Comparison of ENCODE assay signal across 26 mouse cellular contexts in genomic region chr11:4736355-4736754, GRCm38 (mm10). TPM values are rescaled to one million over a fixed set of nuclear protein-coding genes. Genes with fewer than 3 reads are reported as not detected.
DNase-seq lines count a peak whose midpoint lies in the region; ATAC-seq and TF ChIP-seq lines count a peak whose summit lies in the region.
"Had no signal": no experiment of that assay in that cellular context is flagged by ENCODE, and none has a peak within 500 bp of the region (broad histone marks: within the 10 kb centered on the region; RNA-seq: fewer than 3 reads in every experiment).

No protein-coding gene starts in this region.

- dilution Hi-C loops in CH12.LX (cut with MboI; ENCODE audit: extremely low pct_ligation_motif_present, extremely low pct_unique_long_range_greater_than_20kb, low sequenced_read_pairs): no loop called here

- WGBS in hindbrain, postnatal 0 days: 54% methylated on average over 6 of the region's 6 CpGs
- WGBS in hindbrain, embryonic 13.5 days: 45% methylated on average over 6 of the region's 6 CpGs
- WGBS in liver, postnatal 0 days (ENCODE audit: insufficient replicate concordance): 80% methylated on average over 6 of the region's 6 CpGs

- peak; percentile 37 for TF ChIP-seq CTCF in hindbrain, postnatal 0 days (IDR thresholded peaks at IDR 0.05; ENCODE audit: low read depth)
- TF ChIP-seq CTCF in liver, postnatal 0 days (IDR thresholded peaks at IDR 0.05; ENCODE audit: low read depth): 0 out of 2 replicates have a peak, but pooled peaks have one; percentile 5
- TF ChIP-seq CTCF in CH12.LX (conservative IDR thresholded peaks at IDR 0.05 in 1 of 2, IDR thresholded peaks at IDR 0.05 in 1 of 2; ENCODE audit: low read depth in 2 of 2, low read length in 2 of 2): peak in 1 of 2 experiments; percentile 65; a peak in 2 of 4 replicates
- TF ChIP-seq CTCF in ES-Bruce4 (IDR thresholded peaks at IDR 0.05; ENCODE audit: low read depth, low read length): no peak

- no peaks in the 10 kb centered on the region for H3K79me2 ChIP-seq in CH12.LX (replicated peaks; ENCODE audit: control insufficient read depth, extremely low read depth, insufficient read depth, poor library complexity, severe bottlenecking)

- no peaks in the 10 kb centered on the region for H3K36me3 ChIP-seq in hindbrain, postnatal 0 days (ENCODE audit: insufficient read depth, low read length)
- peaks cover 12% of the 10 kb centered on the region; the same call in 1 of the 2 replicates for H3K36me3 ChIP-seq in hindbrain, embryonic 13.5 days
- H3K36me3 ChIP-seq in liver, postnatal 0 days (replicated peaks; ENCODE audit: insufficient read depth, low read length): no peaks in the 10 kb centered on the region
- peaks cover 34 to 67% of the 10 kb centered on the region in 2 experiments for H3K36me3 ChIP-seq in CH12.LX (replicated peaks in 1 of 2; ENCODE audit: control insufficient read depth in 1 of 2, insufficient read depth in 1 of 2, low read length in 1 of 2)
- H3K36me3 ChIP-seq in ES-Bruce4 (ENCODE audit: control insufficient read depth, insufficient read depth, low read length, poor library complexity, severe bottlenecking): no peaks in the 10 kb centered on the region
- H3K36me3 ChIP-seq: heart, embryonic 15.5 days had no signal

- TF ChIP-seq POLR2A in CH12.LX (IDR thresholded peaks at IDR 0.05; ENCODE audit: low read depth, low read length) (no peak), ES-Bruce4 (IDR thresholded peaks at IDR 0.05; ENCODE audit: insufficient read depth, low read length) (no peak)

- no peak for TF ChIP-seq EP300 in liver, postnatal 0 days (IDR thresholded peaks at IDR 0.05; ENCODE audit: low read depth)
- TF ChIP-seq EP300 in CH12.LX (IDR thresholded peaks at IDR 0.05; ENCODE audit: low read length): no peak
- no peak for TF ChIP-seq EP300 in ES-Bruce4 (IDR thresholded peaks at IDR 0.05; ENCODE audit: insufficient read depth, low read depth, low read length)

- no peak overlapping the region for H3K27ac ChIP-seq in hindbrain, postnatal 0 days
- no peak overlapping the region for H3K27ac ChIP-seq in hindbrain, embryonic 13.5 days
- H3K27ac ChIP-seq in liver, postnatal 0 days (ENCODE audit: low read depth): no peak overlapping the region
- H3K27ac ChIP-seq in CH12.LX (ENCODE audit: insufficient read depth, low read depth) (no peak overlapping the region), ES-Bruce4 (ENCODE audit: insufficient read depth, low read length) (no peak overlapping the region; the same call in 1 of the 2 replicates)
- H3K27ac ChIP-seq: heart, embryonic 15.5 days; kidney, postnatal 0 days; liver, embryonic 14.5 days; neural tube, embryonic 12.5 days had no signal

- no peak for DNase-seq in hindbrain, postnatal 0 days (ENCODE audit: low spot score)
- no peak for DNase-seq in liver, postnatal 0 days
- DNase-seq in liver (no peak), CH12.LX (ENCODE audit: extremely low read depth) (no peak)
- DNase-seq in urinary bladder, postnatal 14 days (ENCODE audit: low spot score): no peak
- DNase-seq: adrenal gland, postnatal 10 days; B cell, adult 2 months; cerebellum, adult 18-20 months; cerebellum, postnatal 25 days; embryo, embryonic 11 days; gastrocnemius, postnatal 25 days; heart, postnatal 4 days; kidney, adult 18-20 months; lung, postnatal 10 days; right cerebral cortex, adult 18-20 months; right cerebral cortex, postnatal 4 days; thymus, postnatal 25 days had no signal

- no peak overlapping the region for H3K9ac ChIP-seq in hindbrain, postnatal 0 days (replicated peaks; ENCODE audit: low read length)
- no peak overlapping the region for H3K9ac ChIP-seq in hindbrain, embryonic 13.5 days
- no peak overlapping the region for H3K9ac ChIP-seq in liver, postnatal 0 days (replicated peaks)
- H3K9ac ChIP-seq in CH12.LX (ENCODE audit: insufficient read depth, low read depth) (no peak overlapping the region), ES-Bruce4 (ENCODE audit: low read depth, poor library complexity, severe bottlenecking) (peak overlapping the region; percentile 29; the same call in 1 of the 2 replicates)
- H3K9ac ChIP-seq: heart, embryonic 15.5 days; liver, embryonic 14.5 days; neural tube, embryonic 12.5 days had no signal

- no peak for ATAC-seq in hindbrain, postnatal 0 days
- ATAC-seq in hindbrain, embryonic 13.5 days (ENCODE audit: low FRiP score): no peak
- ATAC-seq in liver, postnatal 0 days: no peak
- ATAC-seq: forebrain, embryonic 14.5 days had no signal

- H3K27me3 ChIP-seq in hindbrain, postnatal 0 days (ENCODE audit: insufficient read depth, low read length): no peaks in the 10 kb centered on the region
- peaks cover 8% of the 10 kb centered on the region; the same call in 1 of the 2 replicates for H3K27me3 ChIP-seq in hindbrain, embryonic 13.5 days
- H3K27me3 ChIP-seq in liver, postnatal 0 days (ENCODE audit: insufficient read depth, low read length): no peaks in the 10 kb centered on the region
- H3K27me3 ChIP-seq in CH12.LX (replicated peaks): no peaks in the 10 kb centered on the region
- no peaks in the 10 kb centered on the region for H3K27me3 ChIP-seq in ES-Bruce4 (ENCODE audit: control insufficient read depth, insufficient read depth, low read length, poor library complexity, severe bottlenecking)
- H3K27me3 ChIP-seq: neural tube, embryonic 12.5 days had no signal

- TF ChIP-seq RAD21 in CH12.LX (IDR thresholded peaks at IDR 0.05; ENCODE audit: low read depth, low read length): peak; percentile 30

- in situ Hi-C loops in CH12.LX (cut with MboI; ENCODE audit: low pct_ligation_motif_present, low pct_unique_long_range_greater_than_20kb, low sequenced_read_pairs): loop anchor here (5.0 kb wide), 1 partner anchor 36 kb away; no protein-coding TSS in a partner anchor

- 0 out of 2 replicates have a peak, but pooled peaks cover 6% of the 10 kb centered on the region for H3K4me1 ChIP-seq in hindbrain, postnatal 0 days (ENCODE audit: insufficient read depth, low read length)
- peaks cover 40% of the 10 kb centered on the region for H3K4me1 ChIP-seq in hindbrain, embryonic 13.5 days (replicated peaks)
- H3K4me1 ChIP-seq in liver, postnatal 0 days (ENCODE audit: insufficient read depth): peaks cover 6% of the 10 kb centered on the region; the same call in 1 of the 2 replicates
- H3K4me1 ChIP-seq in CH12.LX (ENCODE audit: control insufficient read depth in 1 of 2, insufficient read depth in 2 of 2): peaks cover 8 to 35% of the 10 kb centered on the region in 2 experiments
- peaks cover 2% of the 10 kb centered on the region for H3K4me1 ChIP-seq in ES-Bruce4 (ENCODE audit: control insufficient read depth, insufficient read depth, low read length)
- H3K4me1 ChIP-seq: heart, embryonic 15.5 days had no signal

- H3K9me3 ChIP-seq in hindbrain, postnatal 0 days (ENCODE audit: low read length): no peaks in the 10 kb centered on the region
- H3K9me3 ChIP-seq in hindbrain, embryonic 13.5 days: no peaks in the 10 kb centered on the region
- no peaks in the 10 kb centered on the region for H3K9me3 ChIP-seq in liver, postnatal 0 days (ENCODE audit: low read length)
- H3K9me3 ChIP-seq in CH12.LX (replicated peaks; ENCODE audit: low read length) (no peaks in the 10 kb centered on the region), ES-Bruce4 (replicated peaks; ENCODE audit: control insufficient read depth, insufficient read depth, low read length, poor library complexity, severe bottlenecking) (no peaks in the 10 kb centered on the region)
- H3K9me3 ChIP-seq: heart, embryonic 15.5 days; neural tube, embryonic 12.5 days had no signal

- no peak overlapping the region for H3K4me2 ChIP-seq in hindbrain, postnatal 0 days (ENCODE audit: low read depth, low read length)
- no peak overlapping the region for H3K4me2 ChIP-seq in hindbrain, embryonic 13.5 days
- H3K4me2 ChIP-seq in liver, postnatal 0 days (ENCODE audit: low read depth, low read length): no peak overlapping the region
- H3K4me2 ChIP-seq in CH12.LX (ENCODE audit: insufficient read depth, low read depth, poor library complexity, severe bottlenecking): no peak overlapping the region
- H3K4me2 ChIP-seq: heart, embryonic 15.5 days; midbrain, embryonic 11.5 days; neural tube, embryonic 12.5 days had no signal

- H3K4me3 ChIP-seq in hindbrain, postnatal 0 days (ENCODE audit: low read length): no peak overlapping the region
- H3K4me3 ChIP-seq in hindbrain, embryonic 13.5 days: no peak overlapping the region
- no peak overlapping the region for H3K4me3 ChIP-seq in liver, postnatal 0 days (ENCODE audit: low read depth, low read length)
- H3K4me3 ChIP-seq in CH12.LX (replicated peaks in 1 of 3; ENCODE audit: low read depth in 2 of 3, low read length in 2 of 3, poor library complexity in 1 of 3): no peak overlapping the region
- H3K4me3 ChIP-seq in ES-Bruce4 (ENCODE audit: low read depth, low read length): no peak overlapping the region
- H3K4me3 ChIP-seq: heart, embryonic 15.5 days; neural tube, embryonic 12.5 days had no signal

RNA-seq across cellular contexts. Expression of gene Cabp7, which starts 10.2 kb away (rescaled TPM):
- total RNA-seq in hindbrain, postnatal 0 days (2014; rRNA removed): 20.4 and 23.6 TPM in 2 replicates
- polyA plus RNA-seq in hindbrain, postnatal 0 days (2015; fragmentation: Nextera tagmentation; extraction: Ambion mirVana): 2.9 and 3.3 TPM in 2 replicates
- 1.3 and 1.4 TPM in 2 replicates for polyA plus RNA-seq in hindbrain, embryonic 13.5 days (2015; fragmentation: Nextera tagmentation; extraction: Ambion mirVana)
- 0.06 and 0.07 TPM in 2 replicates for polyA plus RNA-seq in liver, postnatal 0 days (2015; fragmentation: Nextera tagmentation; extraction: Ambion mirVana)
- 0.50 and 0.51 TPM in 2 replicates for total RNA-seq in CH12.LX (2012; rRNA removed)
- total RNA-seq in CH12.LX (2014; rRNA removed): not detected in 2 replicates
- not detected in 2 replicates for polyA plus RNA-seq in CH12.LX (2012; ENCODE audit: insufficient read length, low read depth)
- 3.1 and 3.5 TPM in 2 replicates for polyA plus RNA-seq in ES-Bruce4 (2011; ENCODE audit: insufficient read depth, insufficient read length, low read depth, missing spikeins)
- total RNA-seq: heart, postnatal 4 days; megakaryocyte progenitor cell, adult 5-6 weeks had no signal

RNA-seq across cellular contexts. Expression of gene Zmat5, which starts 31.9 kb away (rescaled TPM):
- 22.7 and 24.5 TPM in 2 replicates for total RNA-seq in hindbrain, postnatal 0 days (2014; rRNA removed)
- 56.5 and 58.5 TPM in 2 replicates for polyA plus RNA-seq in hindbrain, postnatal 0 days (2015; fragmentation: Nextera tagmentation; extraction: Ambion mirVana)
- 71.6 and 74.5 TPM in 2 replicates for polyA plus RNA-seq in hindbrain, embryonic 13.5 days (2015; fragmentation: Nextera tagmentation; extraction: Ambion mirVana)
- 18.6 and 19.2 TPM in 2 replicates for polyA plus RNA-seq in liver, postnatal 0 days (2015; fragmentation: Nextera tagmentation; extraction: Ambion mirVana)
- total RNA-seq in CH12.LX (2012; rRNA removed): 74.8 and 75.2 TPM in 2 replicates
- 27.9 and 35.9 TPM in 2 replicates for total RNA-seq in CH12.LX (2014; rRNA removed)
- polyA plus RNA-seq in CH12.LX (2012; ENCODE audit: insufficient read length, low read depth): 41.8 and 51.4 TPM in 2 replicates
- polyA plus RNA-seq in ES-Bruce4 (2011; ENCODE audit: insufficient read depth, insufficient read length, low read depth, missing spikeins): 15.3 and 19.3 TPM in 2 replicates

RNA-seq across cellular contexts. Expression of gene Uqcr10, which starts 32.2 kb away (rescaled TPM):
- 183 and 231 TPM in 2 replicates for total RNA-seq in hindbrain, postnatal 0 days (2014; rRNA removed)
- polyA plus RNA-seq in hindbrain, postnatal 0 days (2015; fragmentation: Nextera tagmentation; extraction: Ambion mirVana): 1,048 and 1,063 TPM in 2 replicates
- polyA plus RNA-seq in hindbrain, embryonic 13.5 days (2015; fragmentation: Nextera tagmentation; extraction: Ambion mirVana): 541 and 557 TPM in 2 replicates
- polyA plus RNA-seq in liver, postnatal 0 days (2015; fragmentation: Nextera tagmentation; extraction: Ambion mirVana): 1,070 and 1,167 TPM in 2 replicates
- total RNA-seq in CH12.LX (2012; rRNA removed) (1,522 and 1,539 TPM in 2 replicates), CH12.LX (2014; rRNA removed) (905 and 1,007 TPM in 2 replicates)
- polyA plus RNA-seq in CH12.LX (2012; ENCODE audit: insufficient read length, low read depth) (740 and 776 TPM in 2 replicates), ES-Bruce4 (2011; ENCODE audit: insufficient read depth, insufficient read length, low read depth, missing spikeins) (245 and 325 TPM in 2 replicates)
